Mouse (Mus musculus) neural tube, embryonic 13.5 days (tissue): ENCODE results near the gene Cacnb2. TPM values are rescaled to one million over a fixed set of nuclear protein-coding genes. Genes with fewer than 3 reads are reported as not detected.

ENCODE experiments used
- ATAC-seq: fragments of 200-750 bp; cut with Nextera tagmentation; 2 replicates; pipeline ENCODE4 v1.8.0; 2017; ENCODE audit warnings: low read depth, mild to moderate bottlenecking, moderate TSS enrichment, moderate library complexity
- H3K27ac ChIP-seq: fragments of 300-500 bp; sonication (generic); replicated peaks from 2 replicates; pipeline ENCODE4 v1.5.1; 2015; ENCODE audit warnings: moderate library complexity, mild to moderate bottlenecking, inconsistent platforms
- H3K27me3 ChIP-seq: fragments of 300-500 bp; sonication (generic); 2 replicates; pipeline ENCODE4 v1.6.1; 2015; ENCODE audit warnings: mild to moderate bottlenecking, inconsistent platforms
- H3K36me3 ChIP-seq: fragments of 300-500 bp; sonication (generic); 2 replicates; pipeline ENCODE4 v1.6.1; 2015; ENCODE audit warnings: mild to moderate bottlenecking, inconsistent platforms
- H3K4me1 ChIP-seq: fragments of 300-500 bp; sonication (generic); replicated peaks from 2 replicates; pipeline ENCODE4 v1.6.1; 2015; ENCODE audit warnings: inconsistent platforms
- H3K4me2 ChIP-seq: fragments of 300-500 bp; sonication (generic); 2 replicates; pipeline ENCODE4 v1.6.1; 2015; ENCODE audit warnings: inconsistent platforms, mild to moderate bottlenecking, moderate library complexity
- H3K4me3 ChIP-seq: fragments of 300-500 bp; sonication (generic); 2 replicates; pipeline ENCODE4 v1.5.1; 2015; ENCODE audit warnings: mild to moderate bottlenecking, inconsistent platforms
- H3K9ac ChIP-seq: fragments of 300-500 bp; sonication (generic); 2 replicates; pipeline ENCODE4 v1.6.1; 2015; ENCODE audit warnings: moderate library complexity, mild to moderate bottlenecking, inconsistent platforms
- H3K9me3 ChIP-seq: fragments of 300-500 bp; sonication (generic); 2 replicates; pipeline ENCODE4 v1.6.1; 2016; ENCODE audit warnings: inconsistent platforms
- WGBS: fragments of 180-500 bp; shearing (Covaris S2); methylation state at CpG from one replicate; pipeline ENCODE4 v1.1.7; 2015; 5-methylcytosine and 5-hydroxymethylcytosine counted together
- polyA plus RNA-seq: library from polyadenylated mRNA; unstranded; fragments of >200 nt; fragmentation: Nextera tagmentation; extraction: Ambion mirVana; gene quantifications from 2 replicates; pipeline ENCODE4 v1.2.1, GENCODE M21; 2015

Cacnb2 gene
- polyA plus RNA-seq, 1 experiment from 2014 or later: 4.5 TPM

DNA sequence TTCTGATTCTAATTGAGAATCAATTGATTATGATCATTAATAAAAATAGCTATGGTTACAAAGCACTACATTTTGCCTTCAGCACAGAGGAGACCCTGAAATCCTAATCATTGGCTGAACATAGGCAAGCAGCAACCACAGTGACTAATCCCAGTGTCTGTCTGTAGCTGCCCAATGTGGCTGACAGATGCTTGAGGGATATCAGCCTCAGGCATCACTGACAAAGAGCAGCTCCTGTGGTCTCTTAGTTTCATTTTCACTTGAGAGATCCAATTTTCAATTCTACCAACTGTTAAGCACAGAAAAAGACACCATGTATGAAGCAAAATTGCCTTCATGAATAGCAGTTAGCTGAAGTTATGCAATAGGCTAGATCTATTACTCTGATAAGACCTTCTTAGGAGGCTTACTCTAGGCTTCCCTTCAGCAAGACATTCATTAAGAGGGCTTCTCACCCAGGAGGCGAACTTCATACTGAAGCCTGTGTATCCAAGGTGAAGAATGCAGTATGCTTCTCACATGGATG lies 358.1 kb downstream of the Cacnb2 start:
- H3K36me3 ChIP-seq: no peaks in the 10 kb centered on the region

DNA sequence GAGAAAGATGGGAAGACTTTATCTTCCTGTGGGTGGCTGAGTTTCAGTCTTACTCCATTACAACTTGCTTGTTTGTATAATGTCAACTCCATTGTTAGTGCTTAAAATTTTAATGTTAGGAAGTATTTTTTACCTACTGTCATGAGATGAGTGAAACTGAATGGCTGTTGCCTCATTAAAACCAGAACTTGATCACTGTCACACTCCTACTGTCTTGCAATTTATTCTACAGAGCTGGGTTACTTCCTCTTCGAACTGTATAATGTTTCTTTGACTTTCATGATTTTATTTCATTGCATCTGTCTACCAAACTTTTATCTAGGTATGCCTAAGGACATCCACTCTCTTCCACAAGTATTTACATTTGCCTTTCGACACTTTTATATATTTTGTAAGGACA lies 358.6 kb downstream of the Cacnb2 start:
- ATAC-seq: no peak
- Histone ChIP-seq H3K4me2 (no peak overlapping the region), H3K4me1 (no peaks in the 10 kb centered on the region), H3K9ac (no peak overlapping the region), H3K4me3 (no peak overlapping the region), H3K36me3 (no peaks in the 10 kb centered on the region), H3K27ac (no peak overlapping the region), H3K9me3 (no peaks in the 10 kb centered on the region), H3K27me3 (no peaks in the 10 kb centered on the region)
- WGBS: 76% methylated on average over 2 of the region's 2 CpGs

More for the DNA sequence above, 358.1 kb downstream of the Cacnb2 start:
- H3K27ac ChIP-seq: no peak overlapping the region
- no peak overlapping the region for H3K4me3 ChIP-seq
- no peaks in the 10 kb centered on the region for H3K4me1 ChIP-seq
- ATAC-seq: no peak
- no peak overlapping the region for H3K4me2 ChIP-seq
- no peak overlapping the region for H3K9ac ChIP-seq
- H3K9me3 ChIP-seq: no peaks in the 10 kb centered on the region
- 83% methylated on average over 1 of the region's 1 CpGs for WGBS
- H3K27me3 ChIP-seq: no peaks in the 10 kb centered on the region

- Histone ChIP-seq H3K27me3 (no peaks in the 10 kb centered on the region), H3K4me1 (no peaks in the 10 kb centered on the region), H3K27ac (no peak overlapping the region), H3K4me2 (no peak overlapping the region), H3K9ac (no peak overlapping the region), H3K36me3 (peaks cover 14% of the 10 kb centered on the region), H3K9me3 (no peaks in the 10 kb centered on the region), H3K4me3 (no peak overlapping the region)
- WGBS: 90% methylated on average over 11 of the region's 11 CpGs
- ATAC-seq: no peak
Observed at GRCm38 (mm10) chr2:14984029-14984428, 381.1 kb downstream of the Cacnb2 start.

DNA sequence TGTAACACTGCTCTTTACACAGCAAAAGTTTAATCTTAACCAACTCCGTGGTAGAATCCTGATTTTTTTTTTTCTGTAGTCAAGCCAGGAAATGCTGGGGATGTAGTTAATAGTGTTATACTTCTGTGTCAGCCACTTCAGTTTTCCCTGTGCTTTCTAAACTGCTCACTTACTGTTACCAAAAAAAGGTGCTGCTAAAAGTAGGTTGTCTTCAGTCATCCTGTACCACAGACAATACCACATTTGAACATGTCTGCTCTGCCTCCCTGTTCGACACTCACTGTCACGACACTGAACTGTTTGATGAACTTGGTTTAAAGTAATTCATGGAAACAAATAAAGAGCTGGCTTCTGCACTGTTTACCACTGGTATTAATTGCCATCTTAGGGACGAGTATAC lies 385.6 kb downstream of the Cacnb2 start:
- H3K4me2 ChIP-seq: no peak overlapping the region
- no peak overlapping the region for H3K9ac ChIP-seq
- no peaks in the 10 kb centered on the region for H3K9me3 ChIP-seq
- no peaks in the 10 kb centered on the region for H3K27me3 ChIP-seq
- no peak overlapping the region for H3K4me3 ChIP-seq
- no peak overlapping the region for H3K27ac ChIP-seq
- 85% methylated on average over 4 of the region's 4 CpGs for WGBS
- ATAC-seq: no peak
- H3K36me3 ChIP-seq: peaks cover 22% of the 10 kb centered on the region
- H3K4me1 ChIP-seq: no peaks in the 10 kb centered on the region

GRCm38 (mm10) chr2:14989350-14989749 lies 386.5 kb downstream of the Cacnb2 start:
- ATAC-seq: no peak
- 91% methylated on average over 4 of the region's 4 CpGs for WGBS
- no peaks in the 10 kb centered on the region for H3K9me3 ChIP-seq

GRCm38 (mm10) chr2:14992531-14992930 lies 389.6 kb downstream of the Cacnb2 start:
- no peaks in the 10 kb centered on the region for H3K27me3 ChIP-seq
- H3K9ac ChIP-seq: no peak overlapping the region
- no peaks in the 10 kb centered on the region for H3K9me3 ChIP-seq
- H3K36me3 ChIP-seq: peaks cover 11% of the 10 kb centered on the region; the same call in 1 of the 2 replicates
- no peak overlapping the region for H3K4me2 ChIP-seq
- ATAC-seq: no peak
- H3K27ac ChIP-seq: no peak overlapping the region
- H3K4me3 ChIP-seq: no peak overlapping the region
- WGBS: 95% methylated on average over 4 of the region's 4 CpGs
- no peaks in the 10 kb centered on the region for H3K4me1 ChIP-seq

More at GRCm38 (mm10) chr2:14989350-14989749, 386.5 kb downstream of the Cacnb2 start:
- Histone ChIP-seq H3K4me3 (no peak overlapping the region), H3K4me1 (no peaks in the 10 kb centered on the region), H3K27me3 (no peaks in the 10 kb centered on the region), H3K27ac (no peak overlapping the region), H3K36me3 (peaks cover 17% of the 10 kb centered on the region), H3K9ac (no peak overlapping the region), H3K4me2 (no peak overlapping the region)

- H3K9ac ChIP-seq: no peak overlapping the region
- H3K4me2 ChIP-seq: no peak overlapping the region
- no peaks in the 10 kb centered on the region for H3K9me3 ChIP-seq
- H3K27ac ChIP-seq: no peak overlapping the region
- H3K36me3 ChIP-seq: peaks cover 15% of the 10 kb centered on the region; the same call in 1 of the 2 replicates
- no peaks in the 10 kb centered on the region for H3K27me3 ChIP-seq
- no peak for ATAC-seq
- H3K4me3 ChIP-seq: no peak overlapping the region
- no peaks in the 10 kb centered on the region for H3K4me1 ChIP-seq
- WGBS: 72% methylated on average over 4 of the region's 4 CpGs
Observed at GRCm38 (mm10) chr2:14996036-14996435, 393.1 kb downstream of the Cacnb2 start.

DNA sequence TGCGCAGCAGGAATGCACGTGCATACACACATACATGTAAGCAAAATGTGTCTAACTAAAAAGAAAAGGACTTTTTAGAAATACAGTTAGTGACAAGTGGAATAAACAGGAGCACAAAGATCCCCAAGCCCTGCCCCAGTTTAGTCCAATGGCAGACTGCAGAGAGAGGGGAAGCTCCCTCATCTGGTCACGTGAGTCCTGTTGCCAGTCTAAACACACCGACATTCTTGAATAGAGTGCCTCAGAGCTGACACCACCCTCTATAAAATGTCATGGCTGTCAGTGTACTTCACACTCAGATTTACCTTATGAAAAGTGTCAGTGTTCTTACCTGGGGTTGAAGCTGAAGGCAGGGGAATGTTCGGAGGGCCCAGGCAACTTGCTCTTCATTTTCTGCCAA lies 394.9 kb downstream of the Cacnb2 start:
- H3K36me3 ChIP-seq: peaks cover 9% of the 10 kb centered on the region; the same call in 1 of the 2 replicates
- H3K27me3 ChIP-seq: no peaks in the 10 kb centered on the region
- H3K4me1 ChIP-seq: no peaks in the 10 kb centered on the region
- H3K9ac ChIP-seq: no peak overlapping the region
- H3K9me3 ChIP-seq: no peaks in the 10 kb centered on the region
- no peak overlapping the region for H3K27ac ChIP-seq
- no peak overlapping the region for H3K4me2 ChIP-seq
- WGBS: 87% methylated on average over 5 of the region's 5 CpGs
- H3K4me3 ChIP-seq: no peak overlapping the region
- no peak for ATAC-seq

DNA sequence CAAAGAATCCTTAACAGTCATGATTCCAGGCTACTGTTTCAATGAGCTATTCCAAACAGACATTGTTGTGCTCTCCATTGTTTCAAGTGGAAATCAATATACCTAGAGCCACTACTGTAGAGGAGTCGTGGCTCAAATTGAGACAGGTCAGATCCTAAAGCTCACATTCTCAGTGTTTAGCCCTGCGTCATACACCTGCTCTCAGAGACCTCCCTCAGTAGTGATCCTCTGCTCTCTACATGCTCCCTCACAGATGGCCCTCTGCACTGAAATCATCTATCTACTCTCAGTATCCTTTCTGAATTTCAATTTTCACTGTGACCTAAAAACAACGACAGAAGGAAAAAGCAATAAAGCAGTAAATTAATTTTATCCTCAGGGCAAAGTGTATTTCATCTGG lies 404.6 kb downstream of the Cacnb2 start:
- 60% methylated on average over 3 of the region's 3 CpGs for WGBS
- Histone ChIP-seq H3K9ac (no peak overlapping the region), H3K9me3 (no peaks in the 10 kb centered on the region), H3K27me3 (no peaks in the 10 kb centered on the region), H3K36me3 (peaks cover 17% of the 10 kb centered on the region), H3K4me1 (no peaks in the 10 kb centered on the region; the same call in 1 of the 2 replicates), H3K4me3 (no peak overlapping the region), H3K27ac (no peak overlapping the region), H3K4me2 (no peak overlapping the region)
- no peak for ATAC-seq

- H3K27ac ChIP-seq: no peak overlapping the region
- no peak overlapping the region for H3K4me3 ChIP-seq
- H3K36me3 ChIP-seq: peaks cover 17% of the 10 kb centered on the region
- WGBS: 76% methylated on average over 1 of the region's 1 CpGs
- H3K4me1 ChIP-seq: no peaks in the 10 kb centered on the region; the same call in 1 of the 2 replicates
- H3K9me3 ChIP-seq: no peaks in the 10 kb centered on the region
- no peaks in the 10 kb centered on the region for H3K27me3 ChIP-seq
- no peak overlapping the region for H3K4me2 ChIP-seq
- no peak overlapping the region for H3K9ac ChIP-seq
- ATAC-seq: no peak
Observed at GRCm38 (mm10) chr2:15008072-15008471, 405.2 kb downstream of the Cacnb2 start.

- WGBS: 91% methylated on average over 3 of the region's 3 CpGs
- Histone ChIP-seq H3K4me2 (no peak overlapping the region), H3K9me3 (no peaks in the 10 kb centered on the region), H3K9ac (no peak overlapping the region), H3K4me1 (0 out of 2 replicates have a peak, but pooled peaks cover 4% of the 10 kb centered on the region), H3K27me3 (no peaks in the 10 kb centered on the region), H3K36me3 (peaks cover 22% of the 10 kb centered on the region), H3K4me3 (no peak overlapping the region), H3K27ac (no peak overlapping the region)
- no peak for ATAC-seq
Observed at GRCm38 (mm10) chr2:15026817-15027216, 423.9 kb downstream of the Cacnb2 start.

DNA sequence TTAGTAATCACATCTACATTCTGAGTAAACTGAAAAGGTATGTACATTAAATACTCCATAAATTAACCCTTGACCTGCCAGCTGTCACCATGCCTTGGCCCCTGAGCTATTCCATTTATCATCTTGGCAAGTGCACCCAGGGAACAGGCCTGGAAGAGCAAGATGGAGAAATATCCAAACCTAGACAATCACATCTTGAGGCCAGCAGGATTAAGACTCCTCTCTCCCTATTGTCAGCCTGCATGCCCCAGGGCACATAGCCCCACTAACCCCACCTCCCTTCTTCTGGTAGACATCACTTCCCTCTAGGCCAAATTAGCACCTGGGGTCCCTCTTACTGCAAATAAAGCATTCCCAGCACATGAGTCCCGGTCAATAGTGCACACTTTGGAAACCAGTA lies 424.9 kb downstream of the Cacnb2 start:
- H3K36me3 ChIP-seq: peaks cover 24% of the 10 kb centered on the region
- no peak overlapping the region for H3K27ac ChIP-seq
- ATAC-seq: no peak
- 0 out of 2 replicates have a peak, but pooled peaks cover 4% of the 10 kb centered on the region for H3K4me1 ChIP-seq
- H3K9ac ChIP-seq: no peak overlapping the region
- no peaks in the 10 kb centered on the region for H3K27me3 ChIP-seq
- 36% methylated on average over 1 of the region's 1 CpGs for WGBS
- H3K9me3 ChIP-seq: no peaks in the 10 kb centered on the region
- H3K4me3 ChIP-seq: no peak overlapping the region
- no peak overlapping the region for H3K4me2 ChIP-seq
